Mouse (Mus musculus): ENCODE data around the gene Asphd1. TPM values are rescaled to one million over a fixed set of nuclear protein-coding genes. Genes with fewer than 3 reads are reported as not detected.
A peak's percentile ranks its signal among the peaks of the same experiment; 100 is the strongest.
"Not testable (repeated sequence)": the region's sequence is repeated elsewhere in the genome, so short reads cannot be mapped to it uniquely, and the experiment has no call there.

Gene Asphd1
- polyA plus RNA-seq, 1 experiment from 2014 or later: not detected

DNA sequence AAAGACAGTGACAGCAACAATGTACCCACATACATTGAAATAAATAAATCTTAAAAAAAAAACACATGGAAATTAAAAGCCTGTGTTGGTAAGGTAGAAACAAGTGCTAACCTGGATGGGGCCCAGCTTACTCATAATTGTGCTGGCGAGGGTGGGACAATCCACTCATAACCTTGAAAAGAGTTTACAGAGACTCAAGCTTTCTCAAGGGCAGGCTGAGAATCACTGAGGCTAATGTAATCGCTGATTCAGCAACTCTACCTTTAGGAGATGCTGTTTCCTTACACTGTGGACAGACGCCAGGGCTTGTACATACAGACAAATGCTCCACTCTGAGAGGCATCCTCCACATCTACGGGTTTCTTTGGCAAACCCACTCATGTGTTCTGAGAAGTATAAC, 29.4 kb downstream of the Asphd1 start:
- Histone ChIP-seq H3K27me3 (ENCODE audit: control insufficient read depth, insufficient read depth, low read length) (no peaks in the 10 kb centered on the region), H3K27ac (ENCODE audit: low read length) (no peak overlapping the region), H3K36me3 (ENCODE audit: control insufficient read depth, insufficient read depth) (no peaks in the 10 kb centered on the region), H3K4me2 (ENCODE audit: low read depth, low read length) (no peak overlapping the region), H3K4me3 (ENCODE audit: low read length) (no peak overlapping the region), H3K9me3 (replicated peaks; ENCODE audit: control insufficient read depth, low read length) (no peaks in the 10 kb centered on the region), H3K9ac (ENCODE audit: low read length) (no peak overlapping the region), H3K4me1 (ENCODE audit: control insufficient read depth, insufficient read depth, low read length) (no peaks in the 10 kb centered on the region; the same call in 1 of the 2 replicates)
- ATAC-seq (replicated peaks; ENCODE audit: extremely low read depth, insufficient read depth, low FRiP score): no peak
- WGBS: 83% methylated on average over 4 of the region's 4 CpGs

DNA sequence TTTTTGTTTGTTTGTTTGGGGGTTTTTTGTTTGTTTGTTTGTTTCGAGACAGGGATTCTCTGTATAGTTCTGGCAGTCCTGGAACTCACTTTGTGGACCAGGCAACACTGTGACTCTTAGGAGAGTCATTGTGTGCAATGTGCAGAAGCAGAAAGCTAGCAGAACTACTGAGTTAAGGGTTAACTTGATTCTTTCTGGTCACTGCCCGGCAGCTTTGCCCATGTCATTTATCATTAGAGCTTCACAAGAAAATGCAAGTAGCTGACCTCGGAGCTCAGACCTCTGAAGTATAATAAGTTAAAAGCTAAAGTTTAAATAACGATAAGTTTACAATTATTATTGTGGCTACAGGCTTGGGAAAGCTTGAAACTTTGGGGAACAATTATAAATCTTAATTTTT, 31.0 kb downstream of the Asphd1 start:
- not testable (repeated sequence) for ATAC-seq (replicated peaks; ENCODE audit: extremely low read depth, insufficient read depth, low FRiP score); H3K9me3 ChIP-seq (replicated peaks; ENCODE audit: control insufficient read depth, low read length); H3K36me3 ChIP-seq (ENCODE audit: control insufficient read depth, insufficient read depth); H3K4me3 ChIP-seq (ENCODE audit: low read length); H3K27ac ChIP-seq (ENCODE audit: low read length); H3K4me2 ChIP-seq (ENCODE audit: low read depth, low read length); H3K27me3 ChIP-seq (ENCODE audit: control insufficient read depth, insufficient read depth, low read length); H3K9ac ChIP-seq (ENCODE audit: low read length); H3K4me1 ChIP-seq (ENCODE audit: control insufficient read depth, insufficient read depth, low read length)
- WGBS: 44% methylated on average over 4 of the region's 4 CpGs

DNA sequence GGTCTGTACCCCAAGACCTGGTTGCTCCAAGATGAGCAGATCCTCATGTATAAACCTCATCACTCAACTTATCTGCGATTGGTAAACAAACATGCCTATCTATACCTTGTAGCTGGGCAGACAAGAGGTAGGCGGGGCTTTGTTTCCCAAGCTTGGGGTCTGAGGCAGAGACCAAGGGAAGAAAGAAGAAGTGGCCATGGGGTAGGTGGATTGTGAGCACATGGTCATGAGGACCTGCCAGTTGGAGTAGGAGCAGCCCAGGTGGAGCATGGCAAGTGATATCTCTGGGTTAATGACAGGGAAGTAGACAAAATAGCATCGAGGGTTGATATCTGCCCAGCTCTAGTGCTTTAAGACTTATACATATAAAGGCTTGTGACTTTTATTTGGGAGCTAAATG, 34.5 kb downstream of the Asphd1 start:
- Histone ChIP-seq H3K9ac (ENCODE audit: low read length) (no peak overlapping the region), H3K27me3 (ENCODE audit: control insufficient read depth, insufficient read depth, low read length) (no peaks in the 10 kb centered on the region)
- no peak for ATAC-seq (replicated peaks; ENCODE audit: extremely low read depth, insufficient read depth, low FRiP score)

DNA sequence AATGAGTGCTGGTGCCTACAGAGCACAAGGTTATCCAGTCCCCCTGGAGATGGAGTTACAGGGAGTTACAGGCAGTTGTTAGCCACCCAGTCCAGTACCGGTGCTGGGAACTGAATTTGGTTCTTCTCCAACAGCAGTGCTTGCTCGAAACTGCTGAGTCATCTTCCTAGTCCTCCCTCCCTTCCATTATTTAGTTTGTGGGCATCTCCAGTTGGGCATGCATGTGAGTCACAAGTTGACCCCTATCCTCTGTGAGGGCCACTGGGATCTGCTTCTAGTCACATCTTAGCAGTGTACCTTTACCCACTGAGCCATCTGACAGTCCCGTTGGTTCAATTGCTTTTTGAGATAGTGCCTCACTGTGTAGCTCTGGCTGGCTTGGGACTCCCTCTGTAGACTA, 43.8 kb downstream of the Asphd1 start:
- no peak overlapping the region for H3K9ac ChIP-seq (ENCODE audit: low read length)
- H3K9me3 ChIP-seq (replicated peaks; ENCODE audit: control insufficient read depth, low read length): no peaks in the 10 kb centered on the region
- 69% methylated on average over 3 of the region's 3 CpGs for WGBS
- no peaks in the 10 kb centered on the region for H3K27me3 ChIP-seq (ENCODE audit: control insufficient read depth, insufficient read depth, low read length)
- no peak overlapping the region for H3K4me2 ChIP-seq (ENCODE audit: low read depth, low read length)
- ATAC-seq (replicated peaks; ENCODE audit: extremely low read depth, insufficient read depth, low FRiP score): no peak
- no peaks in the 10 kb centered on the region for H3K36me3 ChIP-seq (ENCODE audit: control insufficient read depth, insufficient read depth)
- H3K4me1 ChIP-seq (ENCODE audit: control insufficient read depth, insufficient read depth, low read length): no peaks in the 10 kb centered on the region
- H3K4me3 ChIP-seq (ENCODE audit: low read length): no peak overlapping the region
- H3K27ac ChIP-seq (ENCODE audit: low read length): no peak overlapping the region

More for the DNA sequence above, 34.5 kb downstream of the Asphd1 start:
- H3K9me3 ChIP-seq (replicated peaks; ENCODE audit: control insufficient read depth, low read length): no peaks in the 10 kb centered on the region
- no peak overlapping the region for H3K4me2 ChIP-seq (ENCODE audit: low read depth, low read length)
- no peaks in the 10 kb centered on the region for H3K4me1 ChIP-seq (ENCODE audit: control insufficient read depth, insufficient read depth, low read length)
- no peaks in the 10 kb centered on the region for H3K36me3 ChIP-seq (ENCODE audit: control insufficient read depth, insufficient read depth)
- 74% methylated on average over 3 of the region's 3 CpGs for WGBS
- H3K4me3 ChIP-seq (ENCODE audit: low read length): no peak overlapping the region
- no peak overlapping the region for H3K27ac ChIP-seq (ENCODE audit: low read length)

DNA sequence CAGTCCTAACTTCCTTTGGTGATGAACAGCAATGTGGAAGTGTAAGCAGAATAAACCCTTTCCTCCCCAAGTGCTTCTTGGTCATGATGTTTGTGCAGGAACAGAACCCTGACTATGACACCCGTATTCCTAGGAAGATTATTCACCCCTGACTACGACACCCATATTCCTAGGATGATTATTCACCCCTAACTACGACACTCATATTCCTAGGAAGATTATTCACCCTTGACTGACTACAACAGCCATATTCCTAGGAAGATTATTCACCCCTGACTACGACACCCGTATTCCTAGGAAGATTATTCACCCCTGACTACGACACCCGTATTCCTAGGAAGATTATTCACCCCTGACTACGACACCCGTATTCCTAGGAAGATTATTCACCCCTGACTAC, 49.6 kb downstream of the Asphd1 start:
- H3K4me3 ChIP-seq (ENCODE audit: low read length); H3K9ac ChIP-seq (ENCODE audit: low read length); H3K4me2 ChIP-seq (ENCODE audit: low read depth, low read length); ATAC-seq (replicated peaks; ENCODE audit: extremely low read depth, insufficient read depth, low FRiP score); H3K9me3 ChIP-seq (replicated peaks; ENCODE audit: control insufficient read depth, low read length); H3K27me3 ChIP-seq (ENCODE audit: control insufficient read depth, insufficient read depth, low read length); H3K36me3 ChIP-seq (ENCODE audit: control insufficient read depth, insufficient read depth); H3K27ac ChIP-seq (ENCODE audit: low read length): not testable (repeated sequence)
- H3K4me1 ChIP-seq (ENCODE audit: control insufficient read depth, insufficient read depth, low read length): peaks cover 12% of the 10 kb centered on the region
- WGBS: 88% methylated on average over 7 of the region's 9 CpGs

DNA sequence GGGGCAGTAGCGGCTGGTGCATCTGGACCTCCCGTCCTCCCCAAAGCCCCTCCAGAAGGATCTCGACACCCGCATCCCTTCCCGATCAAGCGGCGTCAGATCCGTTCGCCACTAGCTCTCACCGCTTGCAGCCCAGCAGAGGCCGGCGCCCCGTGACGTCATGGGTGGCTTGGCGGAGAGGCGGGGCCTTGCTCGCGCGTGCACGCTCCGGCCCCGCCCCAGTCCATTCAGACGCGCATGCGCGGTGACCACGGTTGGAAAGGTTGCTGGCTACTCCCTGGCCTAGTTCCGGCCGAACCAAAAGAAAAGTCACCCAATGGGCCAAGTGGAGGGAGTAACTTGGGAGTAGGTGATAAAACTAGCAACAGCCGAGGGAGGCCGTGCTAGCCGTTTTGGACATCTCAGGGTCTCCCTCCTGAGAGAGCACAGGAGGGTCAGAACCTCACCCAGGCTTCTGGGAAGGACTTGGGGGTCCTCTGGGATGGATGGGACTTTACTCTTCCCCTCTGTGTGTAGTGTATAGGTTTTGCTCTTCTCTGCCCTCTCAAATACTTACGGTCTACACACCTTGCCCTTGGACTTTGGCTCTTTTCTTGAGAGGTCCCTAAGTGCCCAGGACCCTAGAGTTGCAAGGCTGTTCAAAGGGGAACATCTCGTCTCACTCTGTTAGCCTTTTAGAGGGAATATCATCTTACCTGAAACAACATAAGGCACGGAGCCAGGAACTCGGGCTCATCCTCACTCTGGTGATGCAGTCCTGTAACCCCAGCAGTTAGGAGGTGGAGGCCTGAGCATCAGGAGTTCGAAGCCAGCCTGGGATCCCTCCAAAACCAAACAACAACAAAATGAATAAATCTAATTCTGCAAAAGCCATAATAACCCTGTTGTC, 51.0 kb downstream of the Asphd1 start:
- peak; percentile 96 for ATAC-seq (replicated peaks; ENCODE audit: extremely low read depth, insufficient read depth, low FRiP score)
- H3K27me3 ChIP-seq (ENCODE audit: control insufficient read depth, insufficient read depth, low read length): no peaks in the 10 kb centered on the region
- H3K4me1 ChIP-seq (ENCODE audit: control insufficient read depth, insufficient read depth, low read length): peaks cover 12% of the 10 kb centered on the region
- no peaks in the 10 kb centered on the region for H3K36me3 ChIP-seq (ENCODE audit: control insufficient read depth, insufficient read depth)
- H3K9me3 ChIP-seq (replicated peaks; ENCODE audit: control insufficient read depth, low read length): no peaks in the 10 kb centered on the region
- H3K9ac ChIP-seq (ENCODE audit: low read length): peak overlapping the region; percentile 92
- WGBS: 12% methylated on average over 37 of the region's 37 CpGs
- peak overlapping the region; percentile 79 for H3K27ac ChIP-seq (ENCODE audit: low read length)
- H3K4me3 ChIP-seq (ENCODE audit: low read length): peak overlapping the region; percentile 82
- H3K4me2 ChIP-seq (ENCODE audit: low read depth, low read length): peak overlapping the region; percentile 84

DNA sequence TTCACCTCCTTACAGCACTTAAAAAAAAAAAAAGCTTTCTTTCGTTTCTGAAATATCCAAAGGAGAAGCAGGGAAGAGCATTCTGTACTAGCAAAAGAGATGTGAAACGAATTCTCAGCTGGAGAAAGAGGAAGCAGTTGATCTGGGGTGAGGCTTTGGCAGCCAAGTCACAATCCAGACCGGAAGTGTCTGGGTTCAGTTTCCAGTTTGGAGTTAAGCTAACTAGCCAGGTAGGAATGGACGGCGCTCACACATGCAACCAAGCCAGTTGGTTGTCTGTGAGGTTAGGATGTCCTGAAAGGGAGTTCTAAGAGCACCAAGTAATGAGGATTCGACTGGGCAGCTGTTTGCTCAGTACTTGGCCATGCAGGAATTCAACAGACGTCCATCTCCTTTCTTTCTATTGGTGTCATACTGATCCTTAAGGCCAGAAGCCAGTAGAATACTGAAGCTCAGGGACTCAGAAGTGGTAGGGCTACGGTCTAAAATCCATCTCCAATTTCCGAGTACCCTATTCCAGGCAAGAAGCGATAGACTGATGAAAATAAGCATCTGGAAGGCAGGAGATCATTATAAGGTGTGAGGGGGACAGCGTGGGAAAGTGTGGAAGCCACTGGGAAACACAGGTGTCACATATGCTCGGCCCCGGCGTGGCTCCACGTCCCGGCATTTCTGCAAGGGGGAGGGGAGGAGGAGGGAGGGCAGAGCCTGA, 51.8 kb downstream of the Asphd1 start:
- H3K27ac ChIP-seq (ENCODE audit: low read length): peak overlapping the region; percentile 79
- H3K9ac ChIP-seq (ENCODE audit: low read length): peak overlapping the region; percentile 92
- WGBS: 17% methylated on average over 16 of the region's 16 CpGs
- peak overlapping the region; percentile 84 for H3K4me2 ChIP-seq (ENCODE audit: low read depth, low read length)
- no peaks in the 10 kb centered on the region for H3K9me3 ChIP-seq (replicated peaks; ENCODE audit: control insufficient read depth, low read length)
- peaks cover 12% of the 10 kb centered on the region for H3K4me1 ChIP-seq (ENCODE audit: control insufficient read depth, insufficient read depth, low read length)
- H3K27me3 ChIP-seq (ENCODE audit: control insufficient read depth, insufficient read depth, low read length): no peaks in the 10 kb centered on the region
- ATAC-seq (replicated peaks; ENCODE audit: extremely low read depth, insufficient read depth, low FRiP score): peak; percentile 29
- peak overlapping the region; percentile 82 for H3K4me3 ChIP-seq (ENCODE audit: low read length)
- no peaks in the 10 kb centered on the region for H3K36me3 ChIP-seq (ENCODE audit: control insufficient read depth, insufficient read depth)

DNA sequence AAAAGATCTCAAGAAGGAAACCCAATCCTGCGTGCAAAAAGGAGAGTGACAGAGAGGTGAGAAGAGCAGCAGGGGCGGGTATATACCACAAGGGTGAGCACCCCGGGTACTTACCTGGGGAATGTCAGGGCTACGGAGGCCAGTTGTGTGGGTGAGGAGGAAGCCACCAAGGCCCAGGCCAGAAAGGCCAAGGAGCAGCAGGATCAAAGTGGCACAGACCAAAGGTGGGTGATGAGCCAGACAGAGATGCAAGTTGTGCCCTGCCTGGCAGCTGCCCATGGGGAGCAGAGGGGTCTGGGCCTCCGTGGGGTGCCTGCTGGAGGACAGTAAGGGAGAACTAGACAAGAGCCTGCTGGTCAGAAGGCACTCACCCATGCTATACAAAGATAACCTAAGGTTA, 52.5 kb downstream of the Asphd1 start:
- peaks cover 12% of the 10 kb centered on the region for H3K4me1 ChIP-seq (ENCODE audit: control insufficient read depth, insufficient read depth, low read length)
- WGBS: 83% methylated on average over 5 of the region's 5 CpGs
- H3K9me3 ChIP-seq (replicated peaks; ENCODE audit: control insufficient read depth, low read length): no peaks in the 10 kb centered on the region
- no peaks in the 10 kb centered on the region for H3K36me3 ChIP-seq (ENCODE audit: control insufficient read depth, insufficient read depth)
- 0 out of 2 replicates have a peak overlapping the region, but pooled peaks have one; percentile 92 for H3K9ac ChIP-seq (ENCODE audit: low read length)
- no peak overlapping the region for H3K4me2 ChIP-seq (ENCODE audit: low read depth, low read length)
- H3K27ac ChIP-seq (ENCODE audit: low read length): peak overlapping the region; percentile 41; the same call in 1 of the 2 replicates
- H3K27me3 ChIP-seq (ENCODE audit: control insufficient read depth, insufficient read depth, low read length): no peaks in the 10 kb centered on the region
- H3K4me3 ChIP-seq (ENCODE audit: low read length): no peak overlapping the region
- no peak for ATAC-seq (replicated peaks; ENCODE audit: extremely low read depth, insufficient read depth, low FRiP score)
